Mouse (Mus musculus): ENCODE measurements around the gene Elavl1.

Elavl1 gene

DNA sequence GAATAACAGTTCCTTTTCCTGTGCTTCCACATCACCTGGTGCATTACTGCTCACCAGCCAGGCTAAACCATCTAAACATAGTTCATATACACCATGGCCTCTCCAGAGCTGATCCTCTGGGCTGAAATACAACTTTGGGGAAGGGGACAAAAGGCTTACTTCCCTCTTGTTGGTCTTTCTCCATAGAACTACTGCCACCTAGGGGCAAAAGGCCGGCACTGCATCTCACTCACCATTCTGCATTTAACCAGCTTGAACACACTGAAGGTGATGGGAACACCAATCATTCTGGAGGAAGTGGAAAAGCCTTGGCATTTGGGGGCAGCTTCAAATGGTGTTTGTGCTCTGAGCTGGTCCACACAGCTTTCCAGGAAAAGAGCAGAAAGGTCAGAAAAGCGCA is 2.7 kb downstream of the Elavl1 start:
- DNase-seq (ENCODE audit: extremely low read depth, insufficient read length, low spot score), result peak; percentile 29

DNA sequence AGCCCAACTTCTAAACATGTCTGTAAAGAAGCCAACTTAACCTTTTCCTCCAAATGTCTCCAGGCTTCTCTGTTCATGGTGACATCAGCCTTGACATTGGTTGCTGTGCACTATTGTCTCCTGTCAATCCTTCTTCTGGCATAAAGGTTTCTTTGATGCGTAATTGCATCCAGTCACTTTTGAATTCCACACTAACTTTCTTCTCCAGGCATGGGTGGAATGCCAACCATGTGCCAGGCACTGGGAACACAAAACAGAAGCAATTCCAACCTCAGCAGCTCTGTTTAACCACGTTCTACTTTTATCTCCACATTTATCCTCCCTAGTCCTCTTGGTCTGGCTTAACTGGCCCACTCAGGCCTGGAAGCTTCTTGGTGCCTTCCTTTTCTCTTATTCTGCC is 4.2 kb downstream of the Elavl1 start:
- no peak for DNase-seq (ENCODE audit: extremely low read depth, insufficient read length, low spot score)

DNA sequence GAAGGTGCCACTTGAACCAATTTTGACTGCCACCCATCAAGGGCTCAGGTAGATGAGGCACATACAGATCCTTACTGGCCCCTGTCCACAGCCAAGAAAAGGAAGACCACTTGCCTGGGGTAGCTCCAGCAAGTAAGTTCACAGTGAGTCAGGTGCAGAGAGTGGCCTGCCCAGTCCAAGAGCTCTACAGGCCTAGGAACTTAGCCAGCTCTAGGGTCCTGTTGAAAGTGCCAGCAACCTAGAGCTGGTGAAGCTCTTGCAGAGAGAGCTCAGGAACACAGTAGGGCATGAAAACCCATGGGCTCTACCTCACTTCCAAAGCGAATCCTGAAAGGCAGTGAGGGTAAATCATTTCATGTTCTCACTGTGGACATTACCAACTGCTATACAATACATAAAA is 4.8 kb downstream of the Elavl1 start:
- DNase-seq (ENCODE audit: extremely low read depth, insufficient read length, low spot score), result no peak

DNA sequence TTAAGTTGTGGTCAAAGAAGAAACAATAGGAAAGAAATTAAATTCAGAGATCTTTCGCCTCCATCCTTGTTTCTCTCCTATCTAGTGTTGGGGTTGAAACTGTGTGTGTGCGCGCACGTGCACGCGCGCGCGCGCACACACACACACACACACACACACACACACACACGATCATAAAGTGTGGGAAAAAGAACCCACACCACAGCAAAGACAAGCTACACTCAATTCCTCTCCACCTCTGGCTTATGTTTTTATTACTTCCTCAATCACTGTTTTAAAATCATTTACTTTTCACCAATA is 5.7 kb downstream of the Elavl1 start:
- no peak for DNase-seq (ENCODE audit: extremely low read depth, insufficient read length, low spot score)

DNA sequence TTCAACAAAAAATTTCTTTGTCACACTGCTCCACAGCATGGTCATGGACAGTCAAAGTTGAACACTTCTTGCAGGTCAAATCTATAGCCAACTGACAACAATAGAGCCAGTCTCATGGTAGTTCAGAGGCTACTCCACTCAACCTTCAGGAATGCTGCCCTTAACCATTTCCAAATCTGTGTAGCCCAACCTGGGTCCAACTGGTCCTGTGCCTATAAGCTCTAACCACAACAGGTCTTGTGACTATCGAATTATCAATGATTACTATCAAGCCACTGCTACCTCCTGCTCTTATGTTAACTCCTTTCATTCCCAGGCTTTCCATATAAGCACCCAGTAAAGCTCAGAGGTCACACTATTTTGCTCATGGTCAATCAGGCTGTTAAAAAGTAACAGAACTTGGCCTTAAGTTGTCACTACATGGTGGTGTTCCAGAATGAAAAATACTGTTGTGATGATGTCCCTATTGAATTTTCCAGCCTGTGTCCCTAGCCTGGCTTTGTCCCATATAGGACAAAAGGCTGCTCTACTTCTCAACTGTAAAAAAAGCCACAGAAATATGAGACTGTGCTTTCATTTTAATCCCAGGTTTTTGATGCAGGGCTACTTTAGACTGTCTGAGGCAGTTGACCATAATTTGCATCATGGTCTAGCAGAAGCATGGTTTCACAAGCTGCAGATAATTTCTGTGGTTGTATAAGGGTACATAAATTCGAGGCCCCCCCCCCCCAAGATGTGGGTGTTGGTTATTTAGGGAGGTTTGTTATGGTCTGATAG is 6.2 kb downstream of the Elavl1 start:
- no peak for DNase-seq (ENCODE audit: extremely low read depth, insufficient read length, low spot score)

GRCm38 (mm10) chr8:4318124-4318523 is 7.1 kb downstream of the Elavl1 start:
- DNase-seq (ENCODE audit: extremely low read depth, insufficient read length, low spot score), result no peak

GRCm38 (mm10) chr8:4314852-4315251 is 10.4 kb downstream of the Elavl1 start:
- DNase-seq (ENCODE audit: extremely low read depth, insufficient read length, low spot score), result no peak

DNA sequence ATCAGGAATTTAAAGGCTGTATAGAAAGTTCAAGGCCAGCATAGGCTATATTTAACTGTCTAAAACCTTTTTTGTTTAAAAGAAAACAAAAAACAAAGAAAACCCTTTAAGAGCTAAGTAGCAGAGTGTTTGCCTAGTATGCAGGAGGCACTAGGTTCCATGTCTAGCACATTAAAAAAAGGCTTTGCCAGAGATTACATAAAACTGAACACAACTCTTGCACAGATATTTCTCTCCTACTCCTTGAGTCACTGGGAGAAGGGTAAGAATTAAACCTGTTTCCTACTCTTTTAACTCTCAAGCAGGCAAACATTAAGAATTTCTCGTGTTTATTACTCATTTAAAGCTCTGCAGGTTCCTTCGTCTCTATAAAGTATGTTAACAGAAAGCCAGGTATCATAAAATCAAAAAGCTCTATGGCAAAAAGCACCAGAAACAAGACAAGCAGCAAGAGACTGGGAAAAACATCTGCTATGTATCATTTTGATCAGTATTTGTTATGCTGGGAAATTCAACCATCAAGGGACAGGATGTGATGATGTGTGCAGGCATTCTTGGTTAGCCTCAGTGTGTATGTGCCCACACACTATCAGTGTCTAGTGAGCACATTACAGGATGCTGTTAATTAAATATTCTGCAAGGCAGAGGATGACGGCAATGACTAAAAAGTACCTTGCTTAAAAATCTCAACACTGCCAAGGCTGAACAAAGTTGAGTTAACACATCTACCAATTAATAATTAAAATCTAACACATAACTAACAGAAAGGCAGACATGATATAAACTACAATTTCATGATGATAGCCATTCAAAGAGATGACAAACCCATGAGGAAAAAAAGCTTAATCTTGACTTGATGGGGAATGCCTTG is 11.7 kb downstream of the Elavl1 start:
- no peak for DNase-seq (ENCODE audit: extremely low read depth, insufficient read length, low spot score)

GRCm38 (mm10) chr8:4312104-4312503 is 13.1 kb downstream of the Elavl1 start:
- no peak for DNase-seq (ENCODE audit: extremely low read depth, insufficient read length, low spot score)

GRCm38 (mm10) chr8:4305838-4306237 is 19.4 kb downstream of the Elavl1 start:
- DNase-seq (ENCODE audit: extremely low read depth, insufficient read length, low spot score), result no peak

- no peak for DNase-seq (ENCODE audit: extremely low read depth, insufficient read length, low spot score)
Observed at GRCm38 (mm10) chr8:4304124-4304547, 21.1 kb downstream of the Elavl1 start.

- DNase-seq (ENCODE audit: extremely low read depth, insufficient read length, low spot score), result no peak
Observed at GRCm38 (mm10) chr8:4297822-4298221, 27.4 kb downstream of the Elavl1 start.

- DNase-seq (ENCODE audit: extremely low read depth, insufficient read length, low spot score), result no peak
Observed at GRCm38 (mm10) chr8:4292738-4293137, 32.5 kb downstream of the Elavl1 start.

DNA sequence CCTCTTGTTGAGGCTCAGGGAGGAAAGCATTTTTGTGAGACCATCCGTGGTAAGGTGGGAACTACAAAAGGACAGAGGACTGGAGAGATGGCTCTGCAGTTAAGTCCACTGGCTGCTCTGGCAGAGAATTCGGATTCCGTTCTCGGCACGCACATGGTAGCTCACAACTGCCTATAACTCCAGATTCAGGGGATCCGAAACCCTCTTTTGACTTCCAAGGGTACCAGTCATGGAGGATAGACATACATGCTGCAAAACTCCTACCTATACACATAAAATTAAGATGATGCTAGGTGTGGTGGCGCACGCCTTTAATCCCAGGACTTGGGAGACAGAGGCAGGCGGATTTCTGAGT is 49.1 kb downstream of the Elavl1 start:
- no peak for DNase-seq (ENCODE audit: extremely low read depth, insufficient read length, low spot score)

- peak; percentile 96 for DNase-seq (ENCODE audit: extremely low read depth, insufficient read length, low spot score)
Observed at GRCm38 (mm10) chr8:4275275-4276110, 49.7 kb downstream of the Elavl1 start, which contains the start of gene Timm44. Gene Timm44 (minus strand): TSS chr8:4275913.

DNA sequence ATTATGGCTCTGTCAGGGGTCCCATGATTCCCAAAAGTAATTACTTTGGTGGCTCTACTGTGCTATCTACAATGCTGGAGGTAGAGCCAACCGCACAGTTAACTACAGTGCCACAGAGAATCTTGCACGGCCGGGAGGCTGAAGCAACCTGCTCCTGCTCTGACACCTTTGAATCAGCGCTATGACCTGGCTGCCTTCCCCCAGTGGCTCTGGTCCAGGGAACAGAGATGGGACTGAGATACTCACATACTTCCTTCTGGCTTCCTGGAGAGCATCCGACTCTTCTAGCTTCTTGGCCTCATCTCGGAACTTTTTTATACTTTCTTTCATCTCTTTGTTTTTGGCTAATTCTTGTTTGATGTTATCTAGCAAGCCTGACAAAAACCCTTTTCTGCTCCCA is 55.6 kb downstream of the Elavl1 start:
- no peak for DNase-seq (ENCODE audit: extremely low read depth, insufficient read length, low spot score)

DNA sequence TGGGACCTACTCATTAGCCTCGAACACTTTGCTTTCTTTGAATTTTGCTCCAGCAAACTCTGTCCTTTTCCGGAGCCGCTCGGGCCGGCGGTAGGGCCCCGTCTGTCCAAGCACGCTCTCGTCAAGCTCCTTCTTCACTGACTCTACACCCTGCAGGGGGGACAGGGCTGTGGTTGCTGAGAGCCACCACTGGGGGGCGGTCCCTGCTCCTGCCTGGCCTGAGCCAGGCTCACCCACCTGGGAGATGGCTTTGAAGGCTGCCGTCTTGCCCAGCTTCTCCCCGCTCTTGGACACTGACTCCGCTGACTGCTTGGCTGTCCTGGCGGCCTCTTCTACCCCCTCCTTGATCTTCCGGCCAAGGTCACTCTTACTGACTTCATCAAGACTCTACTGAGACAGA is 57.6 kb downstream of the Elavl1 start:
- no peak for DNase-seq (ENCODE audit: extremely low read depth, insufficient read length, low spot score)

- DNase-seq (ENCODE audit: extremely low read depth, insufficient read length, low spot score), result no peak
Observed at GRCm38 (mm10) chr8:4265160-4265914, 59.9 kb downstream of the Elavl1 start.

DNA sequence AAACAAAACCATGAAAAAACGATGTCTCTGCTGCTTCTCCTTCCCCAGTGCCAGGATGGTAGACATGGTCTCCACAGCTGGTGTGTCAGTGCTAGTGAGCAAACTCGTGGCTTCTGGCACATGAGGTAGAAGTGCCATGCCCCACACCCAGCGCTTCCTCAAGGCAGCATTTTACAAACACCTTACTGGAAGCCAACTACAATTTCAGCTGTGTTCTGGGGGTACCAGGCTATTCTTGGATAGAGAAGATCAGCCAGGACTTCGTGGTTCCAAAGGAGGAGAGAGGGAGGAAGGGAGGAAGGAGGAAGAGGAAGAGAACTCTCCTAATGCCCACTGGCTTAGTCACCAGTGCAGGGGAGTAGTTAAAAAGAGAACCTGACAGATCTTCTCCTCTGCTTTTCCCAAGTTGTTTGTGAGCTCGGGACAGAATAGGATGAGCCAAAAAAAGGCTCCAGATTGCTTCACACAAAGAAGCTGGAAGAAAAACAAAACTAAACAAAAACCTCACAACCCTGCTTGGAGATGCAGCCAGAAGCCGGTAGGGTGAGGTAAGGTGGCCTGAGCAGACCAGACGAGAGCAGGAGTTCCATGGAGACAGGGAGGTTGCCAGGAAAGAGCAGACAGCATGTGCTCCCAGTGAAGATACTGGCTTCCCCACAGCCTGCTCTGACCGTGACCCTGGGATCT is 62.0 kb downstream of the Elavl1 start:
- DNase-seq (ENCODE audit: extremely low read depth, insufficient read length, low spot score), result no peak

- DNase-seq (ENCODE audit: extremely low read depth, insufficient read length, low spot score), result no peak
Observed at GRCm38 (mm10) chr8:4259805-4260170, 65.4 kb downstream of the Elavl1 start.

All from 3134 (cell line).